Mouse (Mus musculus): Measurements from ENCODE around the gene Fam196a. TPM values are rescaled to one million over a fixed set of nuclear protein-coding genes. Genes with fewer than 3 reads are reported as not detected.

The Fam196a gene
- polyA plus RNA-seq, 1 experiment from 2014 or later = 0.55 TPM

DNA sequence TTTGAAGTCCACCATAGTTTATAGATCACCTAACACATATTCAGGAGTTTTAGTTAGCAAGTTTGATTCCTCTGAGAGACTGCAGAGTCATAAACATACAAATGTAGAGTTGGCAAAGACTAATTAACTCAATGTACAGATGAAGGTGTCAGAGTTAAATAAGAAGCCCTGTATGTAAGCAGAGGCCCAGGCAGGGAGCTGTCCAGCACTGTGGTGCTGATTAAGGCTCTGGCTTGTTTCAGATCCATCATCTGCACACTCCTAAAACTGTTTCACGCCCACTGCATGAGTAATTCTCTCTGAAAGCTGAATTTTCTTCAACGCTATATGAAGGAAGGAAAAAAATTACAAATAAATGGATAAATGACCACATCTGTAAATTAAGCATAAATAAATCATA lies 74.1 kb downstream of the Fam196a start:
- no peak overlapping the region for H3K4me3 ChIP-seq (ENCODE audit: low read depth, low read length)
- 0 out of 2 replicates have a peak, but pooled peaks cover 4% of the 10 kb centered on the region for H3K36me3 ChIP-seq (ENCODE audit: control insufficient read depth, insufficient read depth)
- H3K27ac ChIP-seq (ENCODE audit: low read depth, low read length) = no peak overlapping the region
- H3K4me2 ChIP-seq (replicated peaks; ENCODE audit: low read depth) = no peak overlapping the region
- WGBS = 75% methylated on average over 2 of the region's 2 CpGs
- H3K9ac ChIP-seq (ENCODE audit: low read depth, low read length) = no peak overlapping the region
- no peak for TF ChIP-seq CTCF (IDR thresholded peaks at IDR 0.05; ENCODE audit: low read depth)
- no peak for ATAC-seq
- H3K27me3 ChIP-seq (replicated peaks; ENCODE audit: control insufficient read depth, insufficient read depth, low read length) = no peaks in the 10 kb centered on the region
- H3K9me3 ChIP-seq (ENCODE audit: control insufficient read depth) = no peaks in the 10 kb centered on the region
- H3K4me1 ChIP-seq (replicated peaks; ENCODE audit: control insufficient read depth, insufficient read depth, low read length) = no peaks in the 10 kb centered on the region

DNA sequence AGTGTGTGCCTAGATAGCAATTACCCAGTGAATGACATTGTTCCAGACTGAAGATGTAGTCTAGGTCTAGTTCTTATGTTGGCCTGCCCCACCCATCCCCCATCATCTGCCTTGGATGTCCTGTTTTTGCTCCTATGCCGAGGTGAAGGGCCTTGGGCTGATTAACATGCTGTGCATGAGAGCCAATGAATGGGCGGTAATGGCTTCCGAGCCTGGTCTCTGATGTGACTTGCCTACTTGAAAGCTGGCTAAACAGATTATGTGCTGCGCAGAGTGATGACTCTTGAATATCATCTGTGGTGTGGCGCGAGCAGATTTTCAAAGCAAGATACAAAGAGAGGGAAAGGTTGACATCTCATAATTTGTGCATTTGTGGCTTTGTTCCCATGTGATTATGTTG lies 76.2 kb downstream of the Fam196a start:
- Histone ChIP-seq H3K27me3 (replicated peaks; ENCODE audit: control insufficient read depth, insufficient read depth, low read length) (no peaks in the 10 kb centered on the region), H3K4me2 (replicated peaks; ENCODE audit: low read depth) (no peak overlapping the region), H3K9ac (ENCODE audit: low read depth, low read length) (no peak overlapping the region), H3K36me3 (ENCODE audit: control insufficient read depth, insufficient read depth) (peaks cover 12% of the 10 kb centered on the region; the same call in 1 of the 2 replicates), H3K4me1 (replicated peaks; ENCODE audit: control insufficient read depth, insufficient read depth, low read length) (no peaks in the 10 kb centered on the region), H3K4me3 (ENCODE audit: low read depth, low read length) (no peak overlapping the region), H3K27ac (ENCODE audit: low read depth, low read length) (no peak overlapping the region), H3K9me3 (ENCODE audit: control insufficient read depth) (no peaks in the 10 kb centered on the region)
- no peak for TF ChIP-seq CTCF (IDR thresholded peaks at IDR 0.05; ENCODE audit: low read depth)
- 94% methylated on average over 6 of the region's 6 CpGs for WGBS
- ATAC-seq = no peak

DNA sequence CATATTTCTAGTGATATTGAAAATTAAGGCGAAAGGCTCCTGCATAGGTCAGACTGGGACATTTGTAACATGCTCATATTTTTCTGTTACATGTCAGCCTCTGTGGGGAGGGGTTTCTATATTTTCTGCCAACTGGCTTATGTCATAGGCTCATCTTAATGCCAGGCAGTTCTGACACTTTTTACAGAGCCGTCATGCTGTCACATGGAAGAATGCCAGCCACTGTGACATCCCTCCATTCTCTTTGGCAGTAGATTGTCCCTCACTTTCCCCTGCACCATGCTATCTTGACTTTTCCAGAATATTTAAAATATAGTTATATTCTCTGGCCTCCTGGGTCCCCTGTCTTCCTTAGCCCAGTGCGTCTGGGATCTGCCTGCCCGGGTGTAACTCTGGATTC lies 95.5 kb downstream of the Fam196a start:
- Histone ChIP-seq H3K4me2 (replicated peaks; ENCODE audit: low read depth) (no peak overlapping the region), H3K9me3 (ENCODE audit: control insufficient read depth) (no peaks in the 10 kb centered on the region), H3K9ac (ENCODE audit: low read depth, low read length) (no peak overlapping the region), H3K4me3 (ENCODE audit: low read depth, low read length) (no peak overlapping the region), H3K27me3 (replicated peaks; ENCODE audit: control insufficient read depth, insufficient read depth, low read length) (no peaks in the 10 kb centered on the region), H3K36me3 (ENCODE audit: control insufficient read depth, insufficient read depth) (no peaks in the 10 kb centered on the region), H3K4me1 (replicated peaks; ENCODE audit: control insufficient read depth, insufficient read depth, low read length) (no peaks in the 10 kb centered on the region), H3K27ac (ENCODE audit: low read depth, low read length) (no peak overlapping the region)
- TF ChIP-seq CTCF (IDR thresholded peaks at IDR 0.05; ENCODE audit: low read depth) = no peak
- no peak for ATAC-seq
- 97% methylated on average over 4 of the region's 4 CpGs for WGBS

GRCm38 (mm10) chr7:134840066-134840465 lies 98.2 kb downstream of the Fam196a start:
- TF ChIP-seq CTCF (IDR thresholded peaks at IDR 0.05; ENCODE audit: low read depth) = no peak

More at GRCm38 (mm10) chr7:134840066-134840465, 98.2 kb downstream of the Fam196a start:
- Histone ChIP-seq H3K9ac (ENCODE audit: low read depth, low read length) (no peak overlapping the region), H3K4me3 (ENCODE audit: low read depth, low read length) (no peak overlapping the region), H3K27me3 (replicated peaks; ENCODE audit: control insufficient read depth, insufficient read depth, low read length) (no peaks in the 10 kb centered on the region), H3K27ac (ENCODE audit: low read depth, low read length) (no peak overlapping the region), H3K9me3 (ENCODE audit: control insufficient read depth) (no peaks in the 10 kb centered on the region), H3K4me2 (replicated peaks; ENCODE audit: low read depth) (no peak overlapping the region), H3K4me1 (replicated peaks; ENCODE audit: control insufficient read depth, insufficient read depth, low read length) (no peaks in the 10 kb centered on the region), H3K36me3 (ENCODE audit: control insufficient read depth, insufficient read depth) (no peaks in the 10 kb centered on the region)
- no peak for ATAC-seq
- WGBS = 100% methylated on average over 2 of the region's 2 CpGs
